Mouse (Mus musculus) frontal cortex, adult (tissue): ENCODE measurements around the gene Zswim8.
"Not testable (repeated sequence)": the region's sequence is repeated elsewhere in the genome, so short reads cannot be mapped to it uniquely, and the experiment has no call there.

ENCODE experiments used
- ATAC-seq: cut with Nextera tagmentation; 2 replicates; pipeline ENCODE4 v1.9.2; 2017; ENCODE audit warnings: mild to moderate bottlenecking, moderate library complexity, mixed read lengths; ENCODE audit not compliant: low TSS enrichment

Gene Zswim8

GRCm38 (mm10) chr14:20693589-20694101 lies 13.7 kb upstream of the Zswim8 start:
- no peak for ATAC-seq

DNA sequence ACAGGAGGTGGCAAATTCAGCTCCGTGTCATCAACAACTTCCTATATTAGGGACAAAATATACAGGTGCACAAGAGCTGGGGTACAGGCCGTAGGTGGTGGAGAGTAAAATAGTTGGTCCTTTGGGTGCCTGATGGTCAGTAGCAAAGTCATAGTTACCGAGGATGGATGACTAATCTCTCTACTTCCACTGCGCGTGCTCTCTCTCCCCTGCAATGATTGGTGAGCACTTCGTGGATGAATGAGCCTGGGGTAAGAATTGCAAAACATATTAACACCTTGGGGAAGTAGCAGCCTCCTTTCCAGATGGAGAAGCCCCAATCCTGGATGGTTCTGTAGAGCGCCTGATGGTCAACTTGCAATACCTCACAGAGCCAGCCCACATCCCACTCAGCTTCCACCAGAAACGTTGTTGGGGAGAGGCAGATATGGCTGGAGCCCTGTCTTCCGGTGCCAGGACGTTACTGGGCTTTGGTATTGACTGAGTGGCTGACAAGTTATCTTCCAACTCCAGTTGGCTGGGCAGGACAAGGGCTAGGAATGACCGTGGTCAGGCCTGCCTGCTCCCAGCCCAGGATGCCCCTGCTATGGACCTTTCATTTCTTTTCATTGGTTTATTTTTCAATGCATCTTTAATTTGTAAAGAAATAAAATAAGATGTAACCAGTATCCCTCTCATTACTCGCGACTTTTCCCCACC lies 13.0 kb upstream of the Zswim8 start:
- ATAC-seq, result peak; percentile 3; the same call in 1 of the 2 replicates

- peak; percentile 64 for ATAC-seq
Measured at GRCm38 (mm10) chr14:20694884-20695760, 12.2 kb upstream of the Zswim8 start, which contains the start of gene Fut11. Gene Fut11, plus strand, starts transcription at chr14:20694968.

- no peak for ATAC-seq
Measured at GRCm38 (mm10) chr14:20695761-20696520, 11.4 kb upstream of the Zswim8 start.

- peak; percentile 62 for ATAC-seq
Measured at GRCm38 (mm10) chr14:20696986-20697385, 10.4 kb upstream of the Zswim8 start.

- no peak for ATAC-seq
Measured at GRCm38 (mm10) chr14:20698515-20698914, 8.8 kb upstream of the Zswim8 start.

GRCm38 (mm10) chr14:20700362-20700761 lies 7.0 kb upstream of the Zswim8 start:
- no peak for ATAC-seq

GRCm38 (mm10) chr14:20701554-20701953 lies 5.8 kb upstream of the Zswim8 start:
- no peak for ATAC-seq

- ATAC-seq, result no peak
Measured at GRCm38 (mm10) chr14:20702096-20702740, 5.1 kb upstream of the Zswim8 start.

GRCm38 (mm10) chr14:20702741-20703381 lies 4.5 kb upstream of the Zswim8 start, which contains the start of gene Chchd1:
Gene Chchd1, plus strand, starts transcription at chr14:20703006.
- ATAC-seq, result peak; percentile 56

- ATAC-seq, result not testable (repeated sequence)
Measured at GRCm38 (mm10) chr14:20703461-20703860, 3.9 kb upstream of the Zswim8 start.

GRCm38 (mm10) chr14:20708239-20708638 lies 887 bp downstream of the Zswim8 start:
- no peak for ATAC-seq

DNA sequence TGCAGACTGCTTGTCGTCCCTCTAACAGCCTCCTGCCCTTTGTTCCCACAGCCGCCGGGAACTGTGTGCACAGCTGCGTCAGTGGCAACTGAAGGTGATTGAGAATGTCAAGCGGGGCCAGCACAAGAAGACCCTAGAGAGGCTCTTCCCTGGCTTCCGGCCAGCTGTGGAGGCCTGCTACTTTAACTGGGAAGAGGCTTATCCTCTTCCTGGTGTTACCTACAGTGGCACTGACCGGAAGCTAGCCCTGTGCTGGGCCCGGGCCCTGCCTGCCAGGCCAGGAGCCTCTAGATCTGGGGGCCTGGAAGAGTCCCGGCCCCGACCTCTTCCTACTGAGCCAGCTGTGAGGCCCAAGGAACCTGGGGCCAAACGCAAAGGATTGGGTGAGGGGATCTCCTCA lies 6.5 kb downstream of the Zswim8 start:
- no peak for ATAC-seq

DNA sequence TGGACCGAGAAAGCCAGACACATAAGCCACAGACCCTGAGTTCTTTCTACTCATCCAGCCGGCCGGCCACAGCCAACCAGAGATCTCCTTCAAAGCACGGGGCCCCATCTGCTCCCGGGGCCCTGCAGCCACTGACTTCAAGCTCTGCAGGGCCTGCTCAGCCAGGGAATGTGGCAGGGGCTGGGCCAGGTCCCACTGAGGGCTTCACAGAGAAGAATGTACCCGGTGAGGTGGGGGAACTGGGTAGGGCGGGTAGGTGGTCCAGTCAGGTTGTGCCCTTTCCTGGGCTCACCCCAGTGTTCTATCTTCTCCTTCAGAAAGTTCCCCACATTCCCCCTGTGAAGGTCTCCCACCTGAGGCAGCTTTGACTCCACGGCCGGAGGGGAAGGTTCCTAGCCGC lies 11.1 kb downstream of the Zswim8 start:
- ATAC-seq, result no peak

DNA sequence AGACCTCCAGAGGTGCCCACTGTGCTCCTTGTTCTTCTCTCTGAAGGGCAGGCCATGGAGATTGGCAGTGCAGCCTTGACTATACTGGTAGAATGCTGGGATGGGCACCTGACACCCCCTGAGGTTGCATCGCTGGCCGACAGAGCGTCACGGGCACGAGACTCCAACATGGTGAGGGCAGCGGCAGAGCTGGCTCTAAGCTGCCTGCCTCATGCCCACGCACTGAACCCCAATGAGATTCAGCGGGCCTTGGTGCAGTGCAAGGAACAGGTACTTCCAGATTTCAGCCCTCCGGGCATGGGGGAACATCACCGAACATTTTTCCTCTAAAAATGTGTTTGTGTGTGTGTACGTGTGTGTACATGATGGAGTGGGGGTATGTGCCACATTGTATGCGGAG lies 12.4 kb downstream of the Zswim8 start:
- no peak for ATAC-seq

GRCm38 (mm10) chr14:20721371-20721770 lies 14.0 kb downstream of the Zswim8 start:
- ATAC-seq, result no peak

- no peak for ATAC-seq
Measured at GRCm38 (mm10) chr14:20723006-20723405, 15.7 kb downstream of the Zswim8 start.

DNA sequence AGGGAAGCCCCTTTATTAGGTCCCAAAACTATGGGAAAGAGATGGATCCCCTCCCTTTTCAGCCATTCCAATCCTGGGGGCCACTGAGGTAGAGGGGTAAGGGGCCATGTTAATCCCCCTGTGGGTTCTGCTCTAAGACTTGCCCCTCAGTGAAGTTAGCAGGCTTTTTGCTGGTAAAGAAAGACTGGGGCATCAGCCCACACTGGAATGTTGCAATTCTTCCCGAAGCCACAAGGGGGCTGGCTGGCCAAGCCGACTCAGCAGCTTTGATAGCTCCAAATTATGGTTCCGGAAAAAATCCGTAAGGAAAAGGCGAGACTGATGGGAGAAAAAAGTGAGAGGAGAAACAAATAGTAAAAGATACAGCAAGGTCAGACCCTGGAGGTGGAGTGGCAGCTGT lies 16.7 kb downstream of the Zswim8 start:
- ATAC-seq, result peak; percentile 56

- no peak for ATAC-seq
Measured at GRCm38 (mm10) chr14:20725660-20726339, 18.4 kb downstream of the Zswim8 start.

DNA sequence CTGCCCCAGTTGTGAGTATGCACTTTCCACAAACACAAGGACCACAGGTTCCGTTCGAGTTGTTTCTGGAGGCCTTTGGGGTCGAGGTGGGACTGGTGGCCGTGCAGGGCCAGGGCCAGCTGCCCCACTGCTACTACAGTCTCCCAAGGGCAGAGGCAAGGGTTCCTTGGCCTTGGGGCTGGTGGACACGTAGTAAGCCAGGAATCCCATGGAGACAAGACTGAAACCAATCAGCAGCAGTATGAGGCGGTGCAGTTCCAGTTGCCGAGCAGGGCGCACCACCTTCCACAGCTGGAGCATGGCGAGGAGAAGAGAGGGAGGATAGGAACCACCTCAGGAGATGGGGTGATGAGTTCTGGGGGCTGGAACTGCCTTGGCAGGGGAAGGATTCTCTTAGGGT lies 22.5 kb downstream of the Zswim8 start:
- no peak for ATAC-seq
